Mouse (Mus musculus): ENCODE measurements around the gene Fam110a. TPM values are rescaled to one million over a fixed set of nuclear protein-coding genes. Genes with fewer than 3 reads are reported as not detected.

Gene Fam110a
- polyA plus RNA-seq, 1 experiment from 2014 or later: 96.4 TPM

DNA sequence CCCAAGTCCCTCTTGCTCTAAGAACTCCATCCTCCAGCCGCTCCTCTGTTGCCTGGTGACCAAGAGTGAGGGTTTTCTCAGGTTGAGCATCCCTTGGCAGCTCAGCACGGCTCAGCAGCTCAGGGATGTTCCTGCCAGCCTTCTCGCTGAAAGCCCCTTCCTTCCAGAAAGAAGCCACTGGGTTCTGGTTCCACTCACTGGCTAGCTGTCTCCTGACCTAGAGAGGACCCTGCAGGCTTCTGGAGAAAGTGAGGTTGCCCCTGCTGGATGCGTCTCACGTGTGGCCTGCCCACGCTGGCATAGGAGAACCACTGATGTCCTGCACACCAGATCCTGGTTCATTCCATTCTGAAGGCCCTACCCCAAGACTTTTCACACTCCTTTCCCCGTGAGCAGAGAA is 11.0 kb downstream of the Fam110a start:
- H3K27ac ChIP-seq (ENCODE audit: low read depth, low read length): no peak overlapping the region
- no peak for ATAC-seq (ENCODE audit: low FRiP score)
- peak overlapping the region; percentile 72 for H3K4me2 ChIP-seq
- peak overlapping the region; percentile 89; the same call in 1 of the 2 replicates for H3K9ac ChIP-seq (ENCODE audit: low read length)
- peak overlapping the region; percentile 43 for H3K4me3 ChIP-seq (ENCODE audit: low read depth, low read length)
- H3K36me3 ChIP-seq (ENCODE audit: control insufficient read depth, insufficient read depth, low read length): peaks cover 6% of the 10 kb centered on the region
- no peak for DNase-seq (ENCODE audit: low spot score, missing footprints)
- no peaks in the 10 kb centered on the region for H3K9me3 ChIP-seq (ENCODE audit: control insufficient read depth, low read length)
- 82% methylated on average over 7 of the region's 7 CpGs for WGBS
- H3K27me3 ChIP-seq (ENCODE audit: control insufficient read depth, insufficient read depth, low read length): no peaks in the 10 kb centered on the region
- peaks cover 83% of the 10 kb centered on the region for H3K4me1 ChIP-seq (ENCODE audit: control insufficient read depth, insufficient read depth, low read length)

GRCm38 (mm10) chr2:151968451-151968850 is 11.6 kb downstream of the Fam110a start:
- no peaks in the 10 kb centered on the region for H3K9me3 ChIP-seq (ENCODE audit: control insufficient read depth, low read length)
- H3K4me1 ChIP-seq (ENCODE audit: control insufficient read depth, insufficient read depth, low read length): peaks cover 82% of the 10 kb centered on the region
- H3K27ac ChIP-seq (ENCODE audit: low read depth, low read length): peak overlapping the region; percentile 89
- H3K36me3 ChIP-seq (ENCODE audit: control insufficient read depth, insufficient read depth, low read length): peaks cover 6% of the 10 kb centered on the region
- peak overlapping the region; percentile 43 for H3K4me3 ChIP-seq (ENCODE audit: low read depth, low read length)
- peak overlapping the region; percentile 41; the same call in 1 of the 2 replicates for H3K9ac ChIP-seq (ENCODE audit: low read length)
- H3K27me3 ChIP-seq (ENCODE audit: control insufficient read depth, insufficient read depth, low read length): no peaks in the 10 kb centered on the region
- DNase-seq (ENCODE audit: low spot score, missing footprints): no peak
- WGBS: 75% methylated on average over 8 of the region's 8 CpGs
- no peak for ATAC-seq (ENCODE audit: low FRiP score)
- H3K4me2 ChIP-seq: peak overlapping the region; percentile 72

DNA sequence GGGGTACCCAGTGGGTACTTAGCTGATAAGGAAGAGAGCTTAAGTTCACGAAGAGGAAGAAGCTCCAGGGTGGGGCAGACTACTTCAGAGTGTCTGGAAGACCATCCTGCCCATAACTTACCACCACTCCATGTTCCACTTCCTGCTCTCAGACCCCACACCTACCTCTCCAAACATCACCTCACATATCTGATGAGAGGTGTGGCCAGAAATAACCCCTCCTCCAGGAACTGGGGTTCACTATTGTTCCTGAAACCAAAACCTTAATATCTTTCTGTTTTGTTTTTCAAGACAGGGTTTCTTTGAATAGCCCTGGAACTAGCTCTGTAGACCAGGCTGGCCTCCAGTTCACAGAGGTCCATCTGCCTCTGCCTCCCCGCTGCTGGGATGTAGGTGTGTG is 12.2 kb downstream of the Fam110a start:
- ATAC-seq (ENCODE audit: low FRiP score) (no peak), DNase-seq (ENCODE audit: low spot score, missing footprints) (no peak)
- peak overlapping the region; percentile 14; the same call in 1 of the 2 replicates for H3K4me3 ChIP-seq (ENCODE audit: low read depth, low read length)
- H3K9me3 ChIP-seq (ENCODE audit: control insufficient read depth, low read length): no peaks in the 10 kb centered on the region
- H3K4me1 ChIP-seq (ENCODE audit: control insufficient read depth, insufficient read depth, low read length): peaks cover 79% of the 10 kb centered on the region
- peak overlapping the region; percentile 72 for H3K4me2 ChIP-seq
- H3K36me3 ChIP-seq (ENCODE audit: control insufficient read depth, insufficient read depth, low read length): peaks cover 6% of the 10 kb centered on the region
- 81% methylated on average over 2 of the region's 2 CpGs for WGBS
- H3K27me3 ChIP-seq (ENCODE audit: control insufficient read depth, insufficient read depth, low read length): no peaks in the 10 kb centered on the region
- H3K9ac ChIP-seq (ENCODE audit: low read length): peak overlapping the region; percentile 58
- peak overlapping the region; percentile 89 for H3K27ac ChIP-seq (ENCODE audit: low read depth, low read length)

DNA sequence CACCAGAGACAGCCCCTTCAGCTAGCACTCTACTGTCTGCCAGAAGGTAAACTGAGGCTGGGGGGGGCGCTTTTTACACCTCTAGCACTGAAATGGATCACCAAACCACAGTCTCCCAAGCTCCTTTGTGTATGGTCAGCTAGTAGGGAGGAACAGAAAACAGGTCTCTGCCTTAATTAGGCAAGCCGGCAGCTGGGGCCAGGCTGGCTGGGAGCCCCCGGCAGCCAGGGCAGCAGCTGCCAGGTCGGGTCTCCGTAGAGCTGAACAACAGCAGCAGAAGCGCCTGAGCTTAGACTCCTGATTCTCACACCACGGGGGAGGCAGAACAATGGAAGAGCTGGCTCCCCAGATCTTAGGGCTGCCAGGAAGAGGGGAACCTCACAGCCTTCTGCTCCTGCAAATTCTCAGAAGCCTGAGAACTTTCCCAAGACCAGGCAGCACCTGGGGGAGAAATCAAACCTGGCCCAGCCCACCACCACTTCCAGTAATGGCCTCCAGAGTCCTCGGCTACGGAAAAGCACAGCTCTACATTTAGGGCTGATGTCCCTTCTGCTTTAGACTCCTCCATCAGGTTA is 12.8 kb downstream of the Fam110a start:
- no peaks in the 10 kb centered on the region for H3K27me3 ChIP-seq (ENCODE audit: control insufficient read depth, insufficient read depth, low read length)
- peak overlapping the region; percentile 89 for H3K27ac ChIP-seq (ENCODE audit: low read depth, low read length)
- peak overlapping the region; percentile 58 for H3K9ac ChIP-seq (ENCODE audit: low read length)
- no peaks in the 10 kb centered on the region for H3K9me3 ChIP-seq (ENCODE audit: control insufficient read depth, low read length)
- peaks cover 6% of the 10 kb centered on the region for H3K36me3 ChIP-seq (ENCODE audit: control insufficient read depth, insufficient read depth, low read length)
- peak overlapping the region; percentile 72 for H3K4me2 ChIP-seq
- peaks cover 78% of the 10 kb centered on the region for H3K4me1 ChIP-seq (ENCODE audit: control insufficient read depth, insufficient read depth, low read length)
- peak; percentile 92 for DNase-seq (ENCODE audit: low spot score, missing footprints)
- peak; percentile 58 for ATAC-seq (ENCODE audit: low FRiP score)
- WGBS: 16% methylated on average over 9 of the region's 9 CpGs
- peak overlapping the region; percentile 14; the same call in 1 of the 2 replicates for H3K4me3 ChIP-seq (ENCODE audit: low read depth, low read length)

DNA sequence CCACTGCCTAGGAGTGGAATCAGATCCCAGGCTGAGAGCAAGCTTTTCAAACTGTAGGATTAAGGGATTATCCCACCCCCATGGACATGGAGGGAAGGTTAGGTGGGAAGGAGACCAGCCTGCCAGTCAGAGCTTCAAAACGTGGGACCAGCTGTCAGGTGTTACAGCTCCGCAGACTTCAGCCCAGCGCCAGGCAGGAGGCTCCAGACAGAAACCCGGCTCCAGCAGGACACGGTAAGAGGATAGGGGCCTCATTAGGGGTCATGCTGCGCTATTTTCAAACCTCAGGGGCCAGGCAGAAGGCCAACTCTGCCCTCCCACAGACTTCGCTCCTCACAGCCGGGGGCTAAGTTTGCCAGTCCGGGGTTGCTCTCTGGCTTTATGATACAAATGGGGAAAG is 16.0 kb downstream of the Fam110a start:
- Histone ChIP-seq H3K27me3 (ENCODE audit: control insufficient read depth, insufficient read depth, low read length) (no peaks in the 10 kb centered on the region), H3K27ac (ENCODE audit: low read depth, low read length) (peak overlapping the region; percentile 12)

GRCm38 (mm10) chr2:151963319-151963718 is 16.7 kb downstream of the Fam110a start:
- ATAC-seq (ENCODE audit: low FRiP score) (no peak), DNase-seq (ENCODE audit: low spot score, missing footprints) (no peak)
- WGBS: 81% methylated on average over 5 of the region's 5 CpGs
- no peaks in the 10 kb centered on the region for H3K27me3 ChIP-seq (ENCODE audit: control insufficient read depth, insufficient read depth, low read length)
- H3K4me1 ChIP-seq (ENCODE audit: control insufficient read depth, insufficient read depth, low read length): peaks cover 48% of the 10 kb centered on the region
- H3K4me2 ChIP-seq: no peak overlapping the region
- no peak overlapping the region for H3K4me3 ChIP-seq (ENCODE audit: low read depth, low read length)
- H3K9ac ChIP-seq (ENCODE audit: low read length): no peak overlapping the region
- H3K27ac ChIP-seq (ENCODE audit: low read depth, low read length): no peak overlapping the region
- no peaks in the 10 kb centered on the region for H3K9me3 ChIP-seq (ENCODE audit: control insufficient read depth, low read length)
- no peaks in the 10 kb centered on the region for H3K36me3 ChIP-seq (ENCODE audit: control insufficient read depth, insufficient read depth, low read length)

More for the DNA sequence above, 16.0 kb downstream of the Fam110a start:
- Histone ChIP-seq H3K9ac (ENCODE audit: low read length) (peak overlapping the region; percentile 3; the same call in 1 of the 2 replicates), H3K9me3 (ENCODE audit: control insufficient read depth, low read length) (no peaks in the 10 kb centered on the region), H3K4me1 (ENCODE audit: control insufficient read depth, insufficient read depth, low read length) (peaks cover 55% of the 10 kb centered on the region), H3K4me2 (no peak overlapping the region), H3K36me3 (ENCODE audit: control insufficient read depth, insufficient read depth, low read length) (no peaks in the 10 kb centered on the region), H3K4me3 (ENCODE audit: low read depth, low read length) (no peak overlapping the region)
- peak; percentile 9; the same call in 1 of the 2 replicates for ATAC-seq (ENCODE audit: low FRiP score)
- peak; percentile 90 for DNase-seq (ENCODE audit: low spot score, missing footprints)
- 2% methylated on average over 9 of the region's 9 CpGs for WGBS

DNA sequence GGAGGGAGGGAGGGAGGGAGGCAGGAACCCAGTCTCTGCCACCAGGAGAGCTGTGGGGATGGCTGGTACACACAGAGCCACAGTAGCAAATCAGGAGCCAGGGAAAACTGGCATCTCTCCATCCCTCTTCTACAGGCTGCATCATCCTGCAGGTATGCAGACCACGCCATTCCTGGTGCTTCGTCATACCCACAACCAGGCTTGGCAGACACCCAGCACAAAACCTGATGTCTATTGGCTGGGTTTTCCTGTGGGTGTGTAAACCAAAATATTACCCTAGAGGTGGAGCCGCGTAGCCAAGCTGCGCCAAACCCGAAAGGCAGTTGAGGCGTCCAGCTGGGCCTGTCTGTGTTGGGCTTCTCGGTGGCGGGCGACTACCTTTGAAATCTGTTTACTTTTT is 17.5 kb downstream of the Fam110a start:
- Histone ChIP-seq H3K9ac (ENCODE audit: low read length) (no peak overlapping the region), H3K4me2 (no peak overlapping the region), H3K36me3 (ENCODE audit: control insufficient read depth, insufficient read depth, low read length) (no peaks in the 10 kb centered on the region), H3K9me3 (ENCODE audit: control insufficient read depth, low read length) (no peaks in the 10 kb centered on the region), H3K27ac (ENCODE audit: low read depth, low read length) (no peak overlapping the region), H3K4me1 (ENCODE audit: control insufficient read depth, insufficient read depth, low read length) (peaks cover 40% of the 10 kb centered on the region), H3K4me3 (ENCODE audit: low read depth, low read length) (no peak overlapping the region), H3K27me3 (ENCODE audit: control insufficient read depth, insufficient read depth, low read length) (no peaks in the 10 kb centered on the region)
- DNase-seq (ENCODE audit: low spot score, missing footprints): no peak
- ATAC-seq (ENCODE audit: low FRiP score): no peak
- whole genome bisulfite sequencing: 63% methylated on average over 10 of the region's 10 CpGs

DNA sequence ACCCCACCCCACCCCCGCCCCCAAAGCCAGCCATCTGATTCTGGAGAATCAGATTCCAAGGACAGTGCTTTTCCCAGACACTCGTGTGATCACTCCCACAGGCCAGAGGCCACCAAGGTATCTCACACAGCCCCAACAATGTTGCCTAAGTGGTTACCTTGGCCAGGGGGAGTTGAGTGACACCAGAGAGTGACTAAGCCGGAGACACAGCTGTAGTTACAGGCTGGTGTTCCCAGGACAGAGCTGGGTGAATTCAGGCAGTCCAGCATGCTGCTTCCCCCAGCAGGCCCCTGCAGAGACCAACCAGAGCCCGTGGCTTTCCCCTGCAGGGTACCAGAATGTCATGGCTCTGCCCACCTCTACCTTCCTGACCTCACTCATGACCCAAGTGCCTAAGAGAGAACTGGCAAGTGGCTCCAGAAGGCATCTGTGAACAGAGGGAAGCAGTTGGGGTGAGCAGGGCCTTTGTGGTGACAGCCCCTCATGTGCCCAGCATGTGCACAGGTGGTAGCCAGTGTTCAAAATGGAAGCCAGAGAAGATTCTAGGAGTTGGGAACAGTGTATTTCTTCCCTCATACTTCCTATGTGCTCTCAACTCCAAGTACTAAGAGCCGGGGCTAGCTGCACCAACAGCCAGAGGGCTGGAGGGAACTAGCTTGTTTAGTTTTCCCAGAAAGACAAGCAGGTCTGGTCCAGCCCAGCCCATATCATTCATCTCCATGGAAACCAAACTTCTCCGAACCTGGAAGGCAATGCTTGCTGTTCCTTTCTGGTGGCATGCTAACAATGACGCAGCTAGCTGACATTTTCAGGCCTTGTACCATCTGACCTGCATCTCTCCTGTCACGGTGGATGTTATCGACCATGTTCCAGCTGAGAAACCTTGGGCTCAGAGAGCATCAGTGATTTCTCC is 18.5 kb downstream of the Fam110a start:
- H3K9ac ChIP-seq (ENCODE audit: low read length): no peak overlapping the region
- H3K27me3 ChIP-seq (ENCODE audit: control insufficient read depth, insufficient read depth, low read length): no peaks in the 10 kb centered on the region
- H3K9me3 ChIP-seq (ENCODE audit: control insufficient read depth, low read length): no peaks in the 10 kb centered on the region
- H3K27ac ChIP-seq (ENCODE audit: low read depth, low read length): peak overlapping the region; percentile 35
- H3K4me2 ChIP-seq: no peak overlapping the region
- DNase-seq (ENCODE audit: low spot score, missing footprints): no peak
- WGBS: 37% methylated on average over 9 of the region's 9 CpGs
- H3K36me3 ChIP-seq (ENCODE audit: control insufficient read depth, insufficient read depth, low read length): no peaks in the 10 kb centered on the region
- no peak overlapping the region for H3K4me3 ChIP-seq (ENCODE audit: low read depth, low read length)
- ATAC-seq (ENCODE audit: low FRiP score): no peak
- H3K4me1 ChIP-seq (ENCODE audit: control insufficient read depth, insufficient read depth, low read length): peaks cover 30% of the 10 kb centered on the region

GRCm38 (mm10) chr2:151959274-151959673 is 20.7 kb downstream of the Fam110a start:
- peaks cover 18% of the 10 kb centered on the region for H3K4me1 ChIP-seq (ENCODE audit: control insufficient read depth, insufficient read depth, low read length)
- ATAC-seq (ENCODE audit: low FRiP score): no peak

More at GRCm38 (mm10) chr2:151959274-151959673, 20.7 kb downstream of the Fam110a start:
- WGBS: 30% methylated on average over 5 of the region's 5 CpGs
- no peaks in the 10 kb centered on the region for H3K36me3 ChIP-seq (ENCODE audit: control insufficient read depth, insufficient read depth, low read length)
- H3K4me3 ChIP-seq (ENCODE audit: low read depth, low read length): no peak overlapping the region
- no peak overlapping the region for H3K9ac ChIP-seq (ENCODE audit: low read length)
- no peaks in the 10 kb centered on the region for H3K9me3 ChIP-seq (ENCODE audit: control insufficient read depth, low read length)
- no peak for DNase-seq (ENCODE audit: low spot score, missing footprints)
- H3K27ac ChIP-seq (ENCODE audit: low read depth, low read length): no peak overlapping the region
- H3K27me3 ChIP-seq (ENCODE audit: control insufficient read depth, insufficient read depth, low read length): no peaks in the 10 kb centered on the region
- H3K4me2 ChIP-seq: no peak overlapping the region

Measured in midbrain, embryonic 11.5 days (tissue).